Mouse (Mus musculus) kidney, postnatal 25 days (tissue): Measurements from ENCODE around the gene Igfals.

Source experiments
- DNase-seq, 2 experiments: peaks; one replicate each; pipeline ENCODE4 v3.0.0; 2021; ENCODE audit warnings: mixed read lengths in 2 of 2

The Igfals gene

DNA sequence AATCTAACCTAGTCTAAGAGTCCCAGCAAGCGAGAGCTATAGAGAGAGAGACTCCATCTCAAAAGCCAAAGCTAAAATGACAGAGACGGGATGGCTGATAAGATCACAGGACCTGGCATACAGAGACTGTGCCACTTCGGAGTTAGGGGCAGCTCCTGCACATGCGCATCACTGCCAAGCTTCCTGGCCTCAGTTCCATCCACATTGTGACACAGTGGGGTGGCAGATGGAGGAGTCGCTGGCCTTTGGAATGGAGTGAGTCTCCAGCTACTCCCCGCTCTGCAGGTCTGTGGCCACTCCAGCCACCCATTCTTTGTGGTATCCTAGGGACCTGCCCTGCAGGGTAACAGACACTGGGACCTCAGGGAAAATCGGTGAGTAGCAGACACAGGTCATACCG is at the start of gene Igfals:
Igfals (plus strand) TSS at position 222 of the 400 bp plus-strand sequence.
- DNase-seq: peak in 1 of 2 experiments; percentile 31

DNA sequence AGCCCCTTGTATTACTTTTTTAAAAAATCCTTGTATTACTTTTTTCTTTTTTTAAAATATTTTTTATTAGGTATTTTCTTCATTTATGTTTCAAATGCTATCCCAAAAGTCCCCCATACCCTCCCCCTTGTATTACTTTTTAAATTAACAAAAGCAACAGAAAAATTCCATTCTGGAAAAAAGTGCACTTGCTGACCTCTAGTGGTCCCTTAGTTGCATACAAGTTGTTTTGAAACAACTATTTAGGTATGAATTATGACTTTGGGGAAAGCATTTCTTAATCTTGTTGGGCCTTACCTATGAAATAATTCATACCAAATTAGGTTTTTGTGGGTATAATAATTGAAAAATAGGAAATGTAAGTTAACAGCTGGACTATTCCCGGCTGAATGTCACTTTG is 48.3 kb upstream of the Igfals start:
- DNase-seq: no peak

DNA sequence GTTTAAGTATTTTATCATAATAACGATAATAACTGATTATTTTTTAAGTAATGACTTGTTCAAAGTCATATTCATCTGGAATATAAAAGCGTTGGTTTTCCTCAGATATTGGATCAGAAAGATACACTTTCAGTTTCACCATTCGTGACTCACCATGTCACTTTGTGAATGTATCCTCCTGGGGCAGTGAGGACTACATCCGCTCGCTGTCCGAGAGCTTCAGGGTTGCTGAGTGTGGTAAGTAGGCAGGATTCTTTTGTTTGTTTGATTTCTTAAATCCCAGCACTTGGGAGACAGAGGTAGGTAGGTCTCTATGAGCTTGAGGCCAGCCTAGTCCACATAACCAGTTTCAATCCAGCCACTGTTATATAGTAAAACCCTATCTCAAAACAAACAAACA is 47.6 kb upstream of the Igfals start:
- DNase-seq: no peak

DNA sequence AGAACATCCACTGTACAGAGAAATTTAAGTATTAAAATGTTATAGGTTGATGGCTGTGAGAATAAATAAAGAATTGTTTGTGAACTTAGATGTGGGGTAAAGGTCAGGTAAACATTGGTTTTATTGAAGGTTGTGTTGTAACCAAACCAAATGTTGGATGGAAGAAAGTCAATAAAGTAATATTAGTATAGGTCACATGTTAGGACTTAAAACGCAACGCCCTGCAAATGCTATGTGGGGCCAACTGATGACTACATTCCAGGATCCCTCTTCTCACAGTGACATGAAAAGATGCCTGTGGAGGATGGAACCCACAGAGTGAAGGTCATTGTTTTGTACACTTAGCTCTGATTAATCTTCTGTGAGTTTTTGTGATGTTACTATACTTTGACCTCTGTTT is 46.3 kb upstream of the Igfals start:
- no peak for DNase-seq

DNA sequence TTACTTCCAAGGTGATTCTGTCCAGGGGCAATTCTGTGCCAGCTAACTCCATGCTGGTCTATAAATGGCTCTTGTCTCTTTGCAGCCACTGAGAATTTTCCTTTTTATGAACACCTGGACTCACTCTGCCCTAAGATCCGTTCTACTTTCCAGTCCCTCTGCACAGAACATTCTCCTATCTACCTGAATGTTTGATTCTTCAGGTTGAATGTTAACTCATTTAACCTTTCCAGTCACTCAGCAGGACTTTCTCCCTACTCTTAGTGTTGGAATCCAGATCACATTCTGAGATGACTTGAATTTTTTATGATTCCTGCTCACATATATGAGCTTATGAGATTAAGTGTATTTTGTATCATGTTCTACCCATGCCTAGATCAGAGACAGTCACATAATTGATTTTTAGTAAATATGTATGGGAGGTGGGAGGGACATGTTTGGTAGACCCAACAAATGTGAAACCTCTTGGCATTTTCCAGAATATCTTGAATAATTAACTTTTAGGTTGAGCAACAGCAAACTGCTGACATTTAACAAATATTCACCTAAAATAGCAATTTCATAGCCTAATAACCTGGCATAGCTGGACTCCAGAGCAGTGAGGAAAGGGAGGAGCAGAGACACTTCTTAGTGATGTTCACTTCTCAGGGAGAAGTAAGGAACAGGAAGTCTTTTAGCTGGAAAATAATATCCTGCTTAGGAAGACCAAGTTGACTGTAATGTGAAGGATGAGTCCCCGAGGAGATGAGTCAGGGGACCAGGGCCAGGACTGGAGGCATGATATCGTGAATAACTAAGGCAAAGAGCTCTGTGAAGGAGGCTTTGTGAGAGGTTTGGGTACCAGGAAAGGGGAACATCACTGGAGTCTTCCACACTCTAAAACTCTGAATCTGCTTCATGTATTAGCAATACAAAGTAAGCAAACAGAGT is 44.2 kb upstream of the Igfals start:
- peak in 1 of 2 experiments; percentile 42 for DNase-seq

DNA sequence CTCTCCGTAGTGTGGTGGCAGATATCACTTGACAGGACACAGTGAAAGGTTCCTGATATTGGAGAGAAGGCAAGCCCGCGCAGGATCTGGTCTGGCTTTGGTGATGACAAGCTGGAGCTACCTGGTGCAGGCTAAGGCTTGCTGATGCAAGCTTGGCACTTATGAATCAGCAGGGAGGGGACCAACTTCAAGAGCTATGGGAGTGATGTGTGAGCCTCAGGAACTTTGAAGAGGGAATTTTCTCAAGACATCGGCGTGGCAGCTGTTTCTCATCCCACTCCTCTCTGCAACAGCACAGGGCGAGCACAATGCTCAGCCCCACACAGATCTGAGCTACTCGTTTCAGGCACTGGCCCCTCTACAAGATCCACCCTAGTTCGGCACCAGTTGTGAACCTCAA is 26.0 kb upstream of the Igfals start, which contains the start of gene Hagh:
Hagh (plus strand) TSS at position 302 of the 400 bp plus-strand sequence.
- DNase-seq: no peak

DNA sequence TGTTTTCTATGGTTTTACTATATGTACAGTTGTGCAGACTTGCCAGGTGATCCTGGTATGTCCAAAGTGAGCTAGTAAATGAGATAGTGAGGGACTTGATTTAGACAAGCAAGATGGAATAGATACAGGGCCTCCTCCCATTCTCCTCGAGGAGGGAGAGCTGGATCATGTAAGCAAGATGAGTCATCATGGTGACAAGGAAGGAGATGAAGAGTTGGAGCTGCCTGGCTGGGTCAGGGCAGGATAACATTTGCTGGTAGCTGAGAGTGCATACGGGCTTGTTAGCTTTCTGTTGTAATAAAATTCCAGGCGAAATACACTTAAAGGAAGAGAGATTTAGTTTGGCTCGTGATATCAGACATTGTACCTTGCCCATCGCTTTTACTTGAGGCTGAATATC is 25.5 kb upstream of the Igfals start:
- DNase-seq: no peak

DNA sequence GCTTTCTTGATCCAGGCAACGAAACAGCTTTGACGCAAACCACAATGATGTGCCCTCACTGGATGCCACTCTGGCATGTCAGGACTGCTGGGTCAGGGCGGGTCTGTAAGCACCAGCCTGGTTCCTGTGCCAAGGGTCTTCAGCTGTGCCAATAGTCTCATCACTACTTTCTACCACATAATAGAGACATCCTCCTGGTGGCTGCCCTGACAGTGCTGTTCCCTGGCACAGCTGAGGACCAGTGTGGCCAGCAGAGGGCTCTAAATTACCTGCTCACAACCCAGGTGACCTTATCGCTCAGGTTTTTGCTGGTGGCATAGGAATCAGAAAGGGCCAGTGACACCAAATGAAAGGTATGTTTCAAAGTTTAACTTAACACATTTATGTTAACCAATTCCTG is 24.7 kb upstream of the Igfals start:
- DNase-seq: peak; percentile 75 to 76

DNA sequence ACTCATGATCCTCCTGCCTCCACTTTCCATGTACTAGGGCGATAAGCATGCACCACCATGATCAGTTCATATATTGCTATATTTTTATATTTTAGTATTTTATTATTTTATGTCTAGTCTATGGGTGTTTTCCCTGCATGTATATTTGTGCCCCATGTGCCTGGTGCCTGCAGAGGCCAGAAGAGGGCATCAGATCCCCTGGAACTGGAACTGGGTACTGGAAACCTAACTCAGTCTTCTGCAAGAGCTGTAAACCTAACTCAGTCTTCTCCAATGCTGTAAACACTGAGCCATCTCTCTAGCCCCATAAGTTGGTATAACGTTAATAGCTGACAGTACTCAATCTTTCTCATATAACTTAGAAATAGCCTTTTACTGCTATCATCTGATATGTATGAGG is 23.2 kb upstream of the Igfals start:
- DNase-seq: peak; percentile 44 to 69

DNA sequence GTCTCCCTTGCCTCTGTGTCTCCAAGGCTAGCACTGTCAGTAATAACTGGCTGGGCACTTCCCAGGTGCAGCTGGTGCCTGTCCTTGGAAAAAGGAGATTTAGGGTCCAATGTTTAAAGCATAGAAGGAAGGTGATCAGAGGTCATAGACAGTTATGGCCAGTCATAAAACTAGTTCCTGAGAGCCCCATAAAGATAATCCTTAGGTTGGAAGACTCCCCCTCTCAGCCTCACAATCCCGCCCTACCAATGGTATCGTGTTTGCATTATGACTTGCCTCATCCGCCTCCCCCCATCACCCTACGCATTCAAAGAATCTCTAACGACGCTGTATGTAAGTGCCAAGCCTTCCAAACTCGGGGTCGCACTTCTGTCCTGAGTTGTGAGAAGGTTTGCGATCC is 21.3 kb upstream of the Igfals start:
- no peak for DNase-seq

DNA sequence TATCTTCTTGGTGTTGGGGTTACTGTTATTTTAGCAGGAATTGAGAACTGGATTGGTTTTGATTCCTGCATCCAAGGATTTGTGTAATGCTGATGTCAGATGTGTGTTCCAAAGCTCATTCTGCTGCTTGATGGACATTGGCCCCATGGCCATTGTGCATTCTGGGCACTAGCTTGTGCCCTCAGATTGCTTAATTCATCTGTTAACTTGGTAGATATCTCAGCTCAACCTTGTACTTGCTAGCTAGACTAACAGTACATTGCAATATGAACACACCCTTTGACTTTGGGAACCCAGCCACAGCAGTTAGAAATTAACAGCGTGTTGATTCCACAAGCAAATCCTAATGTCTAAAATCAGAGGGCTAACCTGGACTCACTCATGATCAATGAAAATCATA is 18.4 kb upstream of the Igfals start:
- DNase-seq: peak; percentile 69 to 85

DNA sequence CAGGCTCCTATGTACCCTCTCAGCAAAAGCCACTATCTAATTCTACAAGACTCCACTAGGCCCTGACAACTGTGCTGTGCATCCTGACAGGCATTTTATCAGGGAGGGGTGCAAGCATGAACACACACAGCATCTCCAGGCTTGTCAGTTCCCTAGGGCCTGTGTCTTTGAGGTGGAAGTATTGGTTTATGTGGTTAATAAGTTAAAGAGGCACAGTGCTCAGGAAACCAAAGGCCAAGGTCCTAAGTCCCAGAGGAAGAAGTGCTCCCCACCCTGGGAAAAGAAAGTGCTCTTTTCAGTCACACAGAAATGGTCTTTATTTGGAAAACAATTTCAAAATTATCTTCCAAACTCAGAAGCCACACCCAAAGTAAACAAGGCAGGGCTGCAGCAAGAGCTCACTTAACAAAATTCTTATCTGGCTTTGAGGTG is 17.2 kb upstream of the Igfals start:
- DNase-seq: peak; percentile 48 to 72

DNA sequence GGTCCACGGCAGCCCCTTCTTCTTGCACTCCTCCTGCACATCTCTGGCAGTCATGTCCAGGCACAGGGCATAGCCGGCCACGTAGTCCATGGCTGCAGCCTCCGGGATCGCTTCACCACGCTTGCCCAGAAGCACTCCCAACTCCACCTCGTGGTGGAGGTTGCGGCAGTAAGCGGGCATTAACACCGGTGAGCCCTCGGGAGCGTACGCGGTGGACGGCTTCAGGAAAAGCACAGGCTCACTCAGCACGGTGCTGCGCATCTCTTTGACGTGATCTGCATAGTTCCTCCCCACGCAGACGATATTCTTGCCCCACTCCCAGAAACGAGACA is 16.1 kb upstream of the Igfals start:
- DNase-seq: no peak

DNA sequence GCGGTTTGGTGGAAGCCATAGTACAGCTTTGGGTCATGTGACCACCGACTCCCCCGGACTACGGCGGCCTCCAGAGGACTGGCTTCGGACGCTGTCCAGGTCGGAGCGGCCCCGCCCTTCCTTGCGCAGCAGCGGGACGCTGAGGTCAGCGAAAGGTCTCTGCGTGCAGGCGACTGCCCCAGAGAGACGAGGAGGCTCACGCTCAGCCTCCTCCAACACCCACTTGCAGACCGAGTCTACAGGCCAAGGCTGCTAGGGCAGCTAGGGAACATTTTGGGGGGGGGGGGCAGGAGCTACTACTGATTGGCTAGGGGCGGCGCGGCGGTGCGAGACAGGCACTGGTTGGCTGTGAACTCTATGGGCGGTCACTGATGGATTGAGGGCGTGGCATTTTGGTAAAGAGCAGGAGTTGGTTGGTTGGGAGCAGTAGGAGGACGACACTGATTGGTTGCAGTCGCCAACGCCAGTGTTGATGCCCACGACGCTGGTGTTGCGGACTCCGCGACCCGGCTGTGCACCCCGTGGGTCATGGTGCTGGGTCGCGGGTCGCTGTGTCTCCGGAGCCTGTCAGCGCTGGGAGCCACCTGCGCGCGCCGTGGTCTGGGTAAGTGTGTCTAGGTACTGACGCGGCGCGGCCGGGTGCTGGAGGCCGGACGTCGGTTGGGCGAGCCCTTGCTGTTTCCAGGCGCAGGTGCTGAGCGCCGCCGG is 15.6 kb upstream of the Igfals start, which contains the start of gene Fahd1:
Fahd1 (minus strand) TSS at position 300 of the 708 bp plus-strand sequence.
- peak; percentile 98 to 99 for DNase-seq

DNA sequence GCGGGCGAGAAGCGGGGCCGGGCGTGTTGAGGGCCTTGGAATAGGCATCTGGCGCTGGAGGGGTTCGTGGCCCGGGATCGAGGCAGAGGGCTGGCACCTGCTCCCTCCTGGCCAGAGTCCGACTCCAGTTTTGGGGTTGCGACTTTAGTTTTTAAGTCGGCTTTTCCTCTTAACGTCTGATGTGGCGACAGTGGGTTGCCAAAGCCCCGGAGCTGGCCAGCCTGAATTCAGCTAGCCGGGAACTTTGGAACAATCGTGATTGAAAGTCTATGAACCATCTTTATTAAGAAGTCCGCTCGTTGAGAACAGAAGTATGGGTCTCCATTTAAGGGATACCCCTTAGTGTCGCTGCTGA is 15.0 kb upstream of the Igfals start:
- DNase-seq: no peak

DNA sequence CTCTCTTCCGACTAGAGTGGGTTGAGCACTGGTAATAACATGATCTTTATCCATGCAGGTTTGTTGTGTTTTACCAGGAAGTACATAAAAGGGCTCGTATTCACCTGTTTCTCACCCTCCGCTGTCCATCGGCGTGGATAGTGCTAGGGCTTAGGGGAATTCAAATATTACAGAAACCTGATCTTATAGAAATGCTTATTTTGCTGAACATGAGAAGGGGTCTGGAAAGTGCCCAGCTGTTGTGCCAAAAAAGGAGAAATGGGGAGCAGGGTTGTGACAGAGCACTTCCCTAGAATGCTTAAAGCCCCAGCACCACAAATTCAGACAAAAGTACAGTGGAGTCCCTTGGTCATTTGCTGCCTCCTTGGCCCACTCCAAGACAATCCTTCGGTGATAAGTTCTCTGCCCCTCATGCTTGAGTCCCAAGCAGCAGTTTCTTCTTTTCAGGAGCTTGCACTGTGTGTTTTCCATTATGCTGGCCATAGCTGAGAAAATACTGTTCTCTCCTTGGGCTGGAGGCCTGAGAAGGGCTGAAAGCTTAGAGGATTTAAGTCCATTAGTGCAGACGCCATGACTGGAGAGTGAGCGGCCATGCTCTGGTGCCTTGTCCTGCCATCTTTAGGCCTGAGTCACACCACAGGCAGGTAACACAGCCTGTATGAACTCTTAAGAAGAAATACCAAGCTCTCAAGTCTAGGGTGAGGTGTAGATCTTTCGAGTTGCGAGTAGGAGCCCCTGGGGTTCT is 14.2 kb upstream of the Igfals start:
- peak in 1 of 2 experiments; percentile 35 for DNase-seq

DNA sequence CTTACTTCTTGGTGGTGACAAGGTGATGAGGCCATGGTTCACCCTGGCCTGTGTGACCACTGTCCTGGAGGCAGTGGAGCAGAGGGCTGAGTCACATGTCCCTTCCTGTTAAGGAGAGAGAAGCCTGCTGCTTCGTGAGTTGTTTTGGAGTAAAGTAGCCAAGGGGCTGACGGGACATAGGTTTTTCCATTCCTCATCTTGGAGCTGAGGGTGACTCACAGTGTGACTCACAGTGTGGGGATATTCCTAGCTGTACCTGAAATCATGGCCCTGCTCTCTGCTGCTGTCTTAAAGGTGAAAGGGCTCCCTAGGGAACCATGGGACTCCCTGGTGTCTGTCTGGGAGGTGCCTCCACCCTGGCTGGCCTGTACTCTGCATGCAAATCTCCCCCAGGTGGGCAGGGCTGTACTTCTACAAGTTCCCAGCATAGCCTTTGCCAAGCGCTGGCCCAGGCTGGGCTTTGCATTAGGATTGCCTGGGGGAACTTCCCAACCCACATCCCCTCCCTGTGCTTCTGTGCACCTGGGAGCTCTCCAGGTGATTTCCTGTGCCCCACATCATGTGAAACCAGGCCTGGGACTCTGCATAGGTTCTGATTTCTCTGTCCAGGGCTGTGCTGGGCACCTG is 9.8 kb upstream of the Igfals start:
- peak; percentile 38 to 78 for DNase-seq

DNA sequence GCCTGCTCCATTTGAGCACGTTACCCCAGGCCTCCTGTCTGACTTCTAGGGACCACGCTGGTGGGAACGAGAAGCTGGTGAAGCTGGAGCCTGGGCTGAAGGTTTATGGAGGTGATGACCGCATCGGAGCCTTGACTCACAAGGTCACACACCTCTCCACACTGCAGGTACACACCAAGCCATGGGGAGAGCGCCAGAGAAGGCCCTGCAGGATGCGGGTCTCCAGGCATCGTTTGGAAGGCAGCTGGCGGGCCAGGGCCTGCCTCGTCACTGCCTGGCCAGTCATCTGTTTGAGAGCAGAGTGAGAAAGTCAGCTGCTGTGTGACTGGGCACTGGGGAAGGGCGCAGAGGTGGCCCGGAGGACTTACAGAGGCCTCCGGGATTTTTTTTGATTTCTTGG is 9.2 kb upstream of the Igfals start:
- DNase-seq: peak in 1 of 2 experiments; percentile 40

DNA sequence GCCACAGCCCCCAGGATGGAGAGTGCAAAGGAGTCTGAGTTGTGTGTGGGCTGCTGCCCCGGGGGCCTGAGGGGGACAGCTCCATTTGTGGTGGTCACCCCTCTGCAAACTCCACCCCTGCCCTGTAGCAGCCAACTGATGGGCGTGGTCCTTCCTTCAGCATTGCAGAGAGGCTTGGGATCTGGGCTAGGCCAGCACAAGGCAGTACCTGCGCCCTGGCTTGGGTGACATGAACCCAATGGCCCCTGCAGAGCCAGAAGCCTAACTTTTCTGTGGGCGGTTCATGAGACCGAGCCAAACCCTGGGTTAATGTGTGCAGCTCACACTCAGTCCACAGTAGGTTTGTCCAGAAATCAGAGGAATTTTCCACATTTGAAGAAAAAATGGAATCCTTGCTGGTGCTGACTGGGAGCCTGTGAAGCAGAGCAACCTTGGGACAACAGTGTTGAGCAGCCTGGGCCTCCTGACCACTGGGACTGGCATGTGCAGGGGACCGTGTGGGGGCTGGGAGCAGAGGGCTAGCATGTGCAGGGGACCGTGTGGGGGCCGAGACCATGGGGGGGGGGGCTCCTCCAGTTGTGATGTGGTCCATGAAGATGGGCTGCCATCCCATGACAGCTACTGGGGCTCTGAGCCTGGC is 7.8 kb upstream of the Igfals start:
- peak; percentile 81 to 95 for DNase-seq

DNA sequence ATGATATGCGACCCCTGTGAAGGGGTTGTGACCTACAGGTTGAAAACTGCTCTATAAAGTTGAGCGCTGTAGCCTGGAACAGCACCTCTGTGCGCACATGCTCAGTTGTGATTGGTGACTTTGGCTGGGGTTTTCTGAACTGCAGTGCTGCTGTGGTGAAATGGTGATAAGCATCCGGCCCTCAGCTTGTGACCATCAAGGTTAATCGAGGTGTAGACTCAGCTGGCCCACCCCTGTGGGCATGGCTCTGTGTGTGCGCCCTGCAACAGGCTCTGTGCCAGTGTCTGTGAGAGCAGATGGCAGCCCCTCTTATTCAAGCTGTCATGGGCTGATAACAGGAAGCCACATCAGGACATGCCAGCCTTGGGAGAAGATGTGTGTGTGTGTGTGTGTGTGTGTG is 6.8 kb upstream of the Igfals start:
- peak in 1 of 2 experiments; percentile 38 for DNase-seq

DNA sequence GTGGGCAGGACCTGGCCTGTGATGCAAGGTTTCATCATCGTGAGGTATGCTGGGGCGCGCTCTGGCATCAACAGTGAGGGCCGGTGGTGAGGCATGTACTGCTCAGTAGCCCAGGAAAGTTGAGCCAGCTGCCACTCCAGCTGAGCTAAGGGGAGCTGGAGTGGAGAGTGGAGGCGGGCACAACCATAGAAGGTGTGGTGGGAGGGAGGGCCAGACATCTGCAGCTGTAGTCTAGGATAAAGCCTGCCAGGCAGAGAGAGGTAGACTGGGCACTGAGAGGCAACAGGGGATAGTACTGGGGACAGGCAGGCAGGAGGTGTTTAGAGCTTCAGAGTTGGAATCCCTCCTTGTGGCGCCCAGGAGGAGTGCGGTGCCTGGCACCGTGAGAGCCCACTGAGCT is 5.7 kb upstream of the Igfals start:
- DNase-seq: peak in 1 of 2 experiments; percentile 26

DNA sequence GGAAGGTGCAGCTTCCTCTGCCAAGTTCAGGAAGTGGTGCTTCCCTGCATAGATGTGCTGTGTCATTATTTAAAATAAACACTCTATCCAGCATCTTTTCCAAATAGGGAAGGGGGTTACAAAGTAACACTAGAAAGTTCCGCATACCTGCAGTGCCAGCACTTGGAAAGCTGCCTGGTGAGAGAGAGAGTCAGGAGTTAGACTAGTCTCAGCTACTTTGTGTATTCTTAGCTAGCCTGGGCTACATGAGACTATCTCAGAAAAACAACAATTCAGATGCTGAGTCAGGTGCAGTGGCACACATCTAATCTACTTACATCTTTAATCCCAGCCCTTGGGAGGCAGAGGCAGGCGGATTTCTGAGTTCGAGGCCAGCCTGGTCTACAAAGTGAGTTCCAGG is 4.0 kb upstream of the Igfals start:
- DNase-seq: peak in 1 of 2 experiments; percentile 14
